ENCODE assay signal across 12 mouse cellular contexts in the genomic region with DNA sequence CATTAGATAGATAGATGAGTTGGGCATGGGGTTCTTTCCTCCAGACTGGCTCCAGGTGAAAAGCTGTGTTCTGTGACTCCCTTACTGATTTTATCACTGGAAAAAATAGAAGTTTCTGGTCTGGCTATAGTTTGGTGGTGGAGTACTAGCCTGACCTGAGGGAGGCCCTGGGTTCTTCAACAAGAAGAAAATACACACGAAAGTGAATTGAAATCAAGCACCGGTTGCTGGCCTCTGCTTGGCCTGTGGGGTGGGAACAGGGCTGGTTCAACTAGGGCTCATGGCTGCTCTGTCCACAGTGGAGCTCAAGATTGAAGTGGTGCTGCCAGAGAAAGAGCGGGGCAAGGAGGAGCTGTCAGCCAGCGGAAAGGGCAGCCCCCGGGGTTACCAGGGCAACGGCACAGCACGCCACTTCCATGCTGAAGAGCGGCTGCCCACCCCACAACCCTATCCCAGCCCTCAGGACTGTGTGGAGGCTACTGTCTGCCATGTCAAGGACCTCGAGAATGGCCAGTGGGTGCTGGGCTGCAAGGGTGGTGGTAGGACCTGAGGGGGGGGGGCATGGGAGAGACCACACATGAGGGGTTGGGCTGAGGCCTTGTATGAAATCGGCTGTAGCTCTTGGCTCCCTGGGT. TPM values are rescaled to one million over a fixed set of nuclear protein-coding genes. Genes with fewer than 3 reads are reported as not detected.
DNase-seq lines count a peak whose midpoint lies in the region; ATAC-seq and TF ChIP-seq lines count a peak whose summit lies in the region.
"Had no signal": no experiment of that assay in that cellular context is flagged by ENCODE, and none has a peak within 500 bp of the region (broad histone marks: within the 10 kb centered on the region; RNA-seq: fewer than 3 reads in every experiment).

No protein-coding gene starts in this region.

- 0 out of 2 replicates have a peak, but pooled peaks cover 6% of the 10 kb centered on the region for H3K4me1 ChIP-seq in kidney, postnatal 0 days (replicated peaks; ENCODE audit: insufficient read depth, low read length)
- H3K4me1 ChIP-seq in hindbrain, embryonic 12.5 days: peaks cover 21% of the 10 kb centered on the region
- H3K4me1 ChIP-seq in midbrain, postnatal 0 days (ENCODE audit: insufficient read depth, low read length): 0 out of 2 replicates have a peak, but pooled peaks cover 3% of the 10 kb centered on the region

- H3K9me3 ChIP-seq in kidney, postnatal 0 days (replicated peaks; ENCODE audit: low read length): no peaks in the 10 kb centered on the region
- no peaks in the 10 kb centered on the region for H3K9me3 ChIP-seq in hindbrain, embryonic 12.5 days (replicated peaks)
- H3K9me3 ChIP-seq in midbrain, postnatal 0 days (ENCODE audit: low read length): no peaks in the 10 kb centered on the region
- H3K9me3 ChIP-seq: heart, embryonic 13.5 days; liver, embryonic 13.5 days had no signal

- no peak overlapping the region for H3K4me2 ChIP-seq in kidney, postnatal 0 days (ENCODE audit: low read length)
- H3K4me2 ChIP-seq in hindbrain, embryonic 12.5 days (replicated peaks): peak overlapping the region; percentile 21
- peak overlapping the region; percentile 18; the same call in 1 of the 2 replicates for H3K4me2 ChIP-seq in midbrain, postnatal 0 days (ENCODE audit: low read depth, low read length, poor library complexity, severe bottlenecking)
- H3K4me2 ChIP-seq: heart, embryonic 13.5 days; liver, embryonic 13.5 days had no signal

- ATAC-seq in kidney, postnatal 0 days (replicated peaks; ENCODE audit: low FRiP score, low read depth): peak; percentile 41; the same call in 1 of the 2 replicates
- ATAC-seq in hindbrain, embryonic 12.5 days (ENCODE audit: low FRiP score): peak; percentile 68
- ATAC-seq in midbrain, postnatal 0 days (ENCODE audit: low FRiP score): peak; percentile 77

- no peaks in the 10 kb centered on the region for H3K36me3 ChIP-seq in kidney, postnatal 0 days (ENCODE audit: insufficient read depth, low read length)
- H3K36me3 ChIP-seq in hindbrain, embryonic 12.5 days: no peaks in the 10 kb centered on the region
- no peaks in the 10 kb centered on the region for H3K36me3 ChIP-seq in midbrain, postnatal 0 days (ENCODE audit: insufficient read depth, low read length)
- H3K36me3 ChIP-seq: heart, embryonic 13.5 days; liver, embryonic 13.5 days had no signal

- no peak overlapping the region for H3K27ac ChIP-seq in kidney, postnatal 0 days
- no peak overlapping the region for H3K27ac ChIP-seq in hindbrain, embryonic 12.5 days
- H3K27ac ChIP-seq in midbrain, postnatal 0 days (ENCODE audit: low read depth, low read length): no peak overlapping the region
- H3K27ac ChIP-seq: heart, embryonic 13.5 days; liver, embryonic 13.5 days; stomach, postnatal 0 days had no signal

- DNase-seq in kidney, postnatal 0 days (ENCODE audit: low spot score): peak; percentile 22
- no peak for DNase-seq in kidney, postnatal 36 days
- DNase-seq in embryo, embryonic 9.5 days (ENCODE audit: extremely low spot score): peak; percentile 55
- peak; percentile 64 for DNase-seq in midbrain, postnatal 0 days (ENCODE audit: low spot score)
- no peak for DNase-seq in Muller cell, postnatal 12 days (ENCODE audit: inconsistent ontology term)
- no peak for DNase-seq in urinary bladder, adult 18-20 months (ENCODE audit: low spot score in 2 of 2)
- DNase-seq in kidney, adult 8-10 months: no peak
- DNase-seq: liver, embryonic 13.5 days had no signal

- H3K9ac ChIP-seq in kidney, postnatal 0 days (ENCODE audit: low read depth, low read length): no peak overlapping the region
- no peak overlapping the region; the same call in 1 of the 2 replicates for H3K9ac ChIP-seq in hindbrain, embryonic 12.5 days
- H3K9ac ChIP-seq in midbrain, postnatal 0 days (replicated peaks; ENCODE audit: low read length, poor library complexity, severe bottlenecking): peak overlapping the region; percentile 34; the same call in 1 of the 2 replicates
- H3K9ac ChIP-seq: heart, embryonic 13.5 days; liver, embryonic 13.5 days had no signal

- WGBS in kidney, postnatal 0 days: 30% methylated on average over 10 of the region's 10 CpGs
- 10% methylated on average over 10 of the region's 10 CpGs for WGBS in hindbrain, embryonic 12.5 days
- 11% methylated on average over 10 of the region's 10 CpGs for WGBS in midbrain, postnatal 0 days

- H3K4me3 ChIP-seq in kidney, postnatal 0 days (replicated peaks; ENCODE audit: low read depth, low read length): no peak overlapping the region
- H3K4me3 ChIP-seq in hindbrain, embryonic 12.5 days: no peak overlapping the region
- H3K4me3 ChIP-seq in midbrain, postnatal 0 days (ENCODE audit: low read depth, low read length): no peak overlapping the region
- H3K4me3 ChIP-seq: heart, embryonic 13.5 days; liver, embryonic 13.5 days had no signal

- TF ChIP-seq CTCF in kidney, postnatal 0 days (IDR thresholded peaks at IDR 0.05; ENCODE audit: low read depth): no peak
- TF ChIP-seq CTCF in midbrain, postnatal 0 days (IDR thresholded peaks at IDR 0.05): no peak

- H3K27me3 ChIP-seq in kidney, postnatal 0 days (ENCODE audit: insufficient read depth, low read length): no peaks in the 10 kb centered on the region
- H3K27me3 ChIP-seq in hindbrain, embryonic 12.5 days: no peaks in the 10 kb centered on the region
- H3K27me3 ChIP-seq in midbrain, postnatal 0 days (ENCODE audit: insufficient read depth, low read length): no peaks in the 10 kb centered on the region

RNA-seq across cellular contexts. Expression of gene Lztr1, which starts 9.1 kb away (rescaled TPM):
- 65.7 and 73.4 TPM in 2 replicates for polyA plus RNA-seq in kidney, postnatal 0 days (2015; fragmentation: Nextera tagmentation; extraction: Ambion mirVana)
- 113 and 121 TPM in 2 replicates for polyA plus RNA-seq in hindbrain, embryonic 12.5 days (2016; fragmentation: Nextera tagmentation; extraction: Ambion mirVana)
- total RNA-seq in midbrain, postnatal 0 days (2014; rRNA removed): 221 and 264 TPM in 2 replicates
- 94.0 and 104 TPM in 2 replicates for polyA plus RNA-seq in midbrain, postnatal 0 days (2015; fragmentation: Nextera tagmentation; extraction: Ambion mirVana)

RNA-seq across cellular contexts. Expression of gene Aifm3, which starts 10.0 kb away (rescaled TPM):
- polyA plus RNA-seq in kidney, postnatal 0 days (2015; fragmentation: Nextera tagmentation; extraction: Ambion mirVana): 1.4 and 2.4 TPM in 2 replicates
- polyA plus RNA-seq in hindbrain, embryonic 12.5 days (2016; fragmentation: Nextera tagmentation; extraction: Ambion mirVana): 3.0 and 4.5 TPM in 2 replicates
- 16.2 and 23.2 TPM in 2 replicates for total RNA-seq in midbrain, postnatal 0 days (2014; rRNA removed)
- polyA plus RNA-seq in midbrain, postnatal 0 days (2015; fragmentation: Nextera tagmentation; extraction: Ambion mirVana): 12.5 and 14.1 TPM in 2 replicates
- total RNA-seq: CH12.LX had no signal

RNA-seq across cellular contexts. Expression of gene Thap7, which starts 31.6 kb away (rescaled TPM):
- 58.6 and 62.8 TPM in 2 replicates for polyA plus RNA-seq in kidney, postnatal 0 days (2015; fragmentation: Nextera tagmentation; extraction: Ambion mirVana)
- 57.7 and 66.5 TPM in 2 replicates for polyA plus RNA-seq in hindbrain, embryonic 12.5 days (2016; fragmentation: Nextera tagmentation; extraction: Ambion mirVana)
- 59.3 and 65.5 TPM in 2 replicates for total RNA-seq in midbrain, postnatal 0 days (2014; rRNA removed)
- polyA plus RNA-seq in midbrain, postnatal 0 days (2015; fragmentation: Nextera tagmentation; extraction: Ambion mirVana): 57.1 and 64.1 TPM in 2 replicates

RNA-seq across cellular contexts. Expression of gene Crkl, which starts 47.6 kb away (rescaled TPM):
- polyA plus RNA-seq in kidney, postnatal 0 days (2015; fragmentation: Nextera tagmentation; extraction: Ambion mirVana): 50.7 and 51.3 TPM in 2 replicates
- 87.1 and 98.9 TPM in 2 replicates for polyA plus RNA-seq in hindbrain, embryonic 12.5 days (2016; fragmentation: Nextera tagmentation; extraction: Ambion mirVana)
- 47.8 and 54.4 TPM in 2 replicates for total RNA-seq in midbrain, postnatal 0 days (2014; rRNA removed)
- 58.2 and 61.1 TPM in 2 replicates for polyA plus RNA-seq in midbrain, postnatal 0 days (2015; fragmentation: Nextera tagmentation; extraction: Ambion mirVana)

Comparison
In these comparisons a context has a peak if more than half of its experiments do, and no peak if none do; other contexts are left out.
1. DNase-seq: peak in kidney, postnatal 0 days (single experiment), embryo, embryonic 9.5 days (single experiment) and midbrain, postnatal 0 days (single experiment); none in kidney, postnatal 36 days (0 of 2), Muller cell, postnatal 12 days (single experiment), urinary bladder, adult 18-20 months (0 of 2) and kidney, adult 8-10 months (0 of 2).
2. Peak in every context shown above with its lines, with median percentiles within 50 percentile points of each other: ATAC-seq.